Mouse (Mus musculus) C2C12 (cell line): ENCODE measurements at regions not wholly inside any gene's neighbourhood (a gene's known extent, or its start where the extent isn't known, plus 50 kb on each side); places are given as distances from the start of the nearest gene placed in this dataset.

Experiments used
- CEBPB ChIP-seq: IDR thresholded peaks from one replicate; pipeline ENCODE4 v1.6.1; 2011; ENCODE audit warnings: low read depth, mild to moderate bottlenecking, control low read depth, moderate library complexity
- CTCF ChIP-seq: IDR thresholded peaks from one replicate; pipeline ENCODE4 v1.5.1; 2011; ENCODE audit not compliant: control insufficient read depth, insufficient read depth, insufficient read length
- FOSL1 ChIP-seq: IDR thresholded peaks from one replicate; pipeline ENCODE4 v1.8.0; 2011; ENCODE audit warnings: mild to moderate bottlenecking, low read length; ENCODE audit not compliant: poor library complexity, insufficient read depth, severe bottlenecking
- MAX ChIP-seq: IDR thresholded peaks from one replicate; pipeline ENCODE4 v1.6.1; 2011; ENCODE audit warnings: mild to moderate bottlenecking, control low read depth
- MYOD1 ChIP-seq: IDR thresholded peaks from one replicate; pipeline ENCODE4 v1.6.1; 2011; ENCODE audit warnings: low read depth; ENCODE audit not compliant: control insufficient read depth, insufficient read length
- MYOG ChIP-seq: IDR thresholded peaks from one replicate; pipeline ENCODE4 v1.6.1; 2011; ENCODE audit not compliant: control insufficient read depth, insufficient read length; ENCODE audit errors: extremely low read depth
- USF1 ChIP-seq: IDR thresholded peaks from one replicate; pipeline ENCODE4 v1.6.1; 2011; ENCODE audit warnings: low read depth, mild to moderate bottlenecking, control low read depth, moderate library complexity

- no peak for TF ChIP-seq MYOD1
- TF ChIP-seq MAX, result no peak
- TF ChIP-seq CTCF, result no peak
- TF ChIP-seq FOSL1, result no peak
- no peak for TF ChIP-seq CEBPB
- TF ChIP-seq USF1, result no peak
- TF ChIP-seq MYOG, result no peak
These were observed 282.0 kb downstream of the Sox4 start for GRCm38 (mm10) chr13:28671543-28671942.
